Mouse (Mus musculus) hindbrain, embryonic 15.5 days (tissue): ENCODE data around the gene Zfp933. TPM values are rescaled to one million over a fixed set of nuclear protein-coding genes. Genes with fewer than 3 reads are reported as not detected.
"Not testable (repeated sequence)": the region's sequence is repeated elsewhere in the genome, so short reads cannot be mapped to it uniquely, and the experiment has no call there.

Experiments used
- ATAC-seq: fragments of 200-750 bp; cut with Nextera tagmentation; 2 replicates; pipeline ENCODE4 v1.8.0; 2017; ENCODE audit warnings: low read depth, moderate number of reproducible peaks, moderate TSS enrichment; ENCODE audit not compliant: low FRiP score
- H3K27ac ChIP-seq: fragments of 300-500 bp; sonication (generic); replicated peaks from 2 replicates; pipeline ENCODE4 v1.5.1; 2015; ENCODE audit warnings: mild to moderate bottlenecking, inconsistent platforms
- H3K27me3 ChIP-seq: fragments of 300-500 bp; sonication (generic); 2 replicates; pipeline ENCODE4 v1.6.1; 2015; ENCODE audit warnings: control low read depth, inconsistent platforms
- H3K36me3 ChIP-seq: fragments of 300-500 bp; sonication (generic); 2 replicates; pipeline ENCODE4 v1.6.1; 2015; ENCODE audit warnings: control low read depth, inconsistent platforms
- H3K4me1 ChIP-seq: fragments of 300-500 bp; sonication (generic); replicated peaks from 2 replicates; pipeline ENCODE4 v1.6.1; 2015; ENCODE audit warnings: control low read depth, inconsistent platforms
- H3K4me2 ChIP-seq: fragments of 300-500 bp; sonication (generic); 2 replicates; pipeline ENCODE4 v1.6.1; 2015; ENCODE audit warnings: moderate library complexity, mild to moderate bottlenecking, inconsistent platforms
- H3K4me3 ChIP-seq: fragments of 300-500 bp; sonication (generic); 2 replicates; pipeline ENCODE4 v1.5.1; 2015; ENCODE audit warnings: mild to moderate bottlenecking, inconsistent platforms
- H3K9ac ChIP-seq: fragments of 300-500 bp; sonication (generic); 2 replicates; pipeline ENCODE4 v1.6.1; 2015; ENCODE audit warnings: inconsistent platforms
- H3K9me3 ChIP-seq: fragments of 300-500 bp; sonication (generic); 2 replicates; pipeline ENCODE4 v1.6.1; 2016; ENCODE audit warnings: control low read depth, inconsistent platforms
- WGBS: fragments of 180-500 bp; shearing (Covaris S2); methylation state at CpG from one replicate; pipeline ENCODE4 v1.1.7; 2015; 5-methylcytosine and 5-hydroxymethylcytosine counted together
- polyA plus RNA-seq: library from polyadenylated mRNA; unstranded; fragments of >200 nt; fragmentation: Nextera tagmentation; extraction: Ambion mirVana; gene quantifications from 2 replicates; pipeline ENCODE4 v1.2.1, GENCODE M21; 2015

Gene Zfp933
- polyA plus RNA-seq, 1 experiment from 2014 or later, result 7.8 TPM

DNA sequence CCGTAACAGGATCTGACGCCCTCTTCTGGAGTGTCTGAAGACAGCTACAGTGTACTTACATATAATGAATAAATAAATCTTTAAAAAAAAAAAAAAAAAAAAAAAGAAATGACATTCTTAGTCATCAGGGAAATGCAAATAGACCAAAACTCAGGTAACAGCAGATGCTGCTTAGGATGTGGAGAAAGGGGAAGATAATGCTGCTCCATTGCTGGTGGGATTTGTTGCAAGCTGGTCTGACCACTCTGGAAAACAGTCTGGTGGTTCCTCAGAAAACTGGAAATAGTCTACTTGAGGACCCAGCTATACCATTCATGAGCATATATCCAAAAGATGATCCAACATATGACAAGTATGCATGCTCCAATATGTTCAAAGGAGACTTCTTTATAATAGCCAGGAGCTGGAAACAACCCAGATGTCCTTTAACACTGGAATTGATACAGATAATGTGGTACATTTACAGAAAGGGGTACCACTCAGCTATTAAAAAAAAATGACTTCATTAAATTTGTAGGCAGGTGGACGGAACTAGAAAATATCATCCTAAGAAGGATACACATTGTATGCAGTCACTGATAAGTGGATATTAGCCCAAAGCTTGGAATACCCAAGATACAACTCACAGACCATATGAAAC, 54.0 kb downstream of the Zfp933 start:
- WGBS, result 95% methylated on average over 3 of the region's 3 CpGs
- H3K27me3 ChIP-seq, H3K4me1 ChIP-seq, H3K4me3 ChIP-seq, H3K36me3 ChIP-seq, H3K27ac ChIP-seq, ATAC-seq, H3K9ac ChIP-seq, H3K4me2 ChIP-seq: not testable (repeated sequence)
- peaks cover 25% of the 10 kb centered on the region for H3K9me3 ChIP-seq

DNA sequence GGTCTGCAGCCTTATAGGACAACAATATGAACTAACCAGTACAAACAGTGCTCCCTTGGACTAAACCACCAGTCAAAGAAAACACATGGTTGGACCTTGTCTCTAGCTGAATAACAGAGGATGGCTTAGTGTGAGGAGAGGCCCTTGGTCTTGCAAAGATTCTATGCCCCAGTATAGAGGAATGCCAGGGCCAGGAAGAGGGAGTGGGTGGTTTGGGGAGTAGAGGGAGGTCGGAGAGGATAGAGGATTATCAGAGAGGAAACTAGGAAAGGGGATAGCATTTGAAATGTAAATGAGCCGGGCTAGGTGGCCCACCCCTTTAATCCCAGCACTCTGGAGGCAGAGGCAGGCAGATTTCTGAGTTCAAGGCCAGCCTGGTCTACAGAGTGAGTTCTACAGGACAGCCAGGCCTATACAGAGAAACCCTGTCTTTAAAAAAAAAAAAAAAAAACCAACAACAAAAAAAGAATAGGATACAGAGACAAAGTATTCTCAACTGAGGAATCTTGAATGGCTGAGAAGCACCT, 54.7 kb downstream of the Zfp933 start:
- 0 out of 2 replicates have a peak, but pooled peaks have one; percentile 27 for ATAC-seq

DNA sequence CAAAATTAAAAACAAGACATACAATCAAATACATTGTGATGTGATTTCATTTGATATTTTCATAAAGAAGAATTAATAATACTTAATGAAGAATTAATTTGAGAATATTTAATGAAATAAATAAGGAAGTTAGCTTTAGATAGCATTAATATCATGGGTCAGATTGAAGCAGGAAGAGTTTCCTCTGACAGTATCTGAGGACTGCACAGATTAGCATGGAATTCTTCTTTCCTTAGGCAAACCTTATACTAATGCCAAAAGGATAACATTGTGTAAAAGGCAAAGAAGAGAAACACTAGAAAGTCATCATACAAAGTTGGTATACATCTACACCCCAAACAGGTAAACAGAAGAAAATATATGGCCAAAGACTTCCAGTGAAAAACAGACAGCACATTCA, 56.4 kb downstream of the Zfp933 start:
- peaks cover 38% of the 10 kb centered on the region for H3K9me3 ChIP-seq
- H3K9ac ChIP-seq, H3K4me2 ChIP-seq, H3K4me3 ChIP-seq, H3K36me3 ChIP-seq, H3K4me1 ChIP-seq, ATAC-seq, H3K27me3 ChIP-seq, H3K27ac ChIP-seq: not testable (repeated sequence)

More for the DNA sequence above, 54.7 kb downstream of the Zfp933 start:
- peaks cover 28% of the 10 kb centered on the region for H3K9me3 ChIP-seq
- not testable (repeated sequence) for H3K27me3 ChIP-seq, H3K36me3 ChIP-seq, H3K4me3 ChIP-seq, H3K9ac ChIP-seq, H3K4me2 ChIP-seq, H3K4me1 ChIP-seq, H3K27ac ChIP-seq
- 62% methylated on average over 2 of the region's 2 CpGs for WGBS

Other genes with a start within 250 kb of the Zfp933 start
- 2.0 and 2.9 TPM in 2 replicates for gene Zfp979, start 205.9 kb downstream of the Zfp933 start, polyA plus RNA-seq
- gene Zfp534, start 145.8 kb downstream of the Zfp933 start, polyA plus RNA-seq, result not detected in 2 replicates
- gene Zfp984, start 38.6 kb downstream of the Zfp933 start, polyA plus RNA-seq, result 3.9 and 4.7 TPM in 2 replicates
- gene Miip, start 20.4 kb upstream of the Zfp933 start, polyA plus RNA-seq, result 38.1 and 39.8 TPM in 2 replicates
- gene Fv1, start 20.6 kb upstream of the Zfp933 start, polyA plus RNA-seq, result 10.7 and 12.5 TPM in 2 replicates
- gene Mfn2, start 56.3 kb upstream of the Zfp933 start, polyA plus RNA-seq, result 93.6 and 104 TPM in 2 replicates
- gene Plod1, start 88.4 kb upstream of the Zfp933 start, polyA plus RNA-seq, result 25.9 and 26.3 TPM in 2 replicates
- gene 2510039O18Rik, start 92.5 kb upstream of the Zfp933 start, polyA plus RNA-seq, result 13.3 and 14.0 TPM in 2 replicates
- gene Nppb, start 137.4 kb upstream of the Zfp933 start, polyA plus RNA-seq, result 0.19 and 0.35 TPM in 2 replicates
- 1.6 and 1.7 TPM in 2 replicates for gene Nppa, start 152.4 kb upstream of the Zfp933 start, polyA plus RNA-seq
- 31.3 and 32.8 TPM in 2 replicates for gene Clcn6, start 190.5 kb upstream of the Zfp933 start, polyA plus RNA-seq
- 18.0 and 22.1 TPM in 2 replicates for gene Mthfr, start 190.7 kb upstream of the Zfp933 start, polyA plus RNA-seq
- gene Agtrap, start 239.7 kb upstream of the Zfp933 start, polyA plus RNA-seq, result 6.0 and 6.8 TPM in 2 replicates